Mouse (Mus musculus) v-Abl transformed pro-B cells (cell line): ENCODE results near the gene Glod4.

ENCODE experiments used
- in situ Hi-C, 2 experiments: fragments of 400-800 bp; cut with MboI; formaldehyde crosslinking; loops; one replicate each; pipeline ENCODE4 v1.15.1; 2025; ENCODE audit not compliant: unreplicated experiment in 2 of 2

Glod4 gene

GRCm38 (mm10) chr11:76242901-76243810 lies at the start of gene Glod4, which contains the start of gene Mrm3:
Gene Glod4, minus strand, starts transcription at chr11:76243725.
Gene Mrm3, plus strand, starts transcription at chr11:76243715.
- in situ Hi-C loops = no loop called here

GRCm38 (mm10) chr11:76292831-76293230 lies 49.3 kb upstream of the Glod4 start:
- in situ Hi-C loops = no loop called here

- in situ Hi-C loops = no loop called here
These were observed 48.9 kb upstream of the Glod4 start for GRCm38 (mm10) chr11:76292398-76292797.

- in situ Hi-C loops = no loop called here
These were observed 48.4 kb upstream of the Glod4 start for GRCm38 (mm10) chr11:76291960-76292359.

GRCm38 (mm10) chr11:76290367-76290766 lies 46.8 kb upstream of the Glod4 start:
- in situ Hi-C loops = no loop called here

- in situ Hi-C loops = no loop called here
These were observed 45.1 kb upstream of the Glod4 start for GRCm38 (mm10) chr11:76288645-76289044.

GRCm38 (mm10) chr11:76287301-76287700 lies 43.8 kb upstream of the Glod4 start:
- in situ Hi-C loops = no loop called here

- in situ Hi-C loops = no loop called here
These were observed 43.1 kb upstream of the Glod4 start for GRCm38 (mm10) chr11:76286534-76287126.

- in situ Hi-C loops = no loop called here
These were observed 42.0 kb upstream of the Glod4 start for GRCm38 (mm10) chr11:76285431-76286075.

- in situ Hi-C loops = no loop called here
These were observed 40.3 kb upstream of the Glod4 start for GRCm38 (mm10) chr11:76283841-76284240.

GRCm38 (mm10) chr11:76279971-76280370 lies 36.4 kb upstream of the Glod4 start:
- in situ Hi-C loops = no loop called here

GRCm38 (mm10) chr11:76278960-76279852 lies 35.7 kb upstream of the Glod4 start:
- in situ Hi-C loops = no loop called here

GRCm38 (mm10) chr11:76272440-76272839 lies 28.9 kb upstream of the Glod4 start:
- in situ Hi-C loops = no loop called here

- in situ Hi-C loops = no loop called here
These were observed 25.1 kb upstream of the Glod4 start for GRCm38 (mm10) chr11:76268521-76269065.

- in situ Hi-C loops = no loop called here
These were observed 24.5 kb upstream of the Glod4 start for GRCm38 (mm10) chr11:76268001-76268459.

- in situ Hi-C loops = no loop called here
These were observed 24.0 kb upstream of the Glod4 start for GRCm38 (mm10) chr11:76267550-76267949.

GRCm38 (mm10) chr11:76262611-76263351 lies 19.3 kb upstream of the Glod4 start:
- in situ Hi-C loops = no loop called here

GRCm38 (mm10) chr11:76261224-76261623 lies 17.7 kb upstream of the Glod4 start:
- in situ Hi-C loops = no loop called here
